Mouse (Mus musculus) forebrain, embryonic 16.5 days (tissue): ENCODE measurements around the gene Fmnl1. TPM values are rescaled to one million over a fixed set of nuclear protein-coding genes. Genes with fewer than 3 reads are reported as not detected.
A peak's percentile ranks its signal among the peaks of the same experiment; 100 is the strongest.

Experiments
- ATAC-seq: fragments of 200-750 bp; cut with Nextera tagmentation; 2 replicates; pipeline ENCODE4 v1.8.0; 2017; ENCODE audit warnings: mild to moderate bottlenecking, moderate library complexity
- H3K27ac ChIP-seq: fragments of 300-500 bp; sonication (generic); 2 replicates; pipeline ENCODE4 v1.5.1; 2014; ENCODE audit warnings: low read length, control low read depth
- H3K27me3 ChIP-seq: fragments of 300-500 bp; sonication (generic); replicated peaks from 2 replicates; pipeline ENCODE4 v1.6.1; 2014; ENCODE audit warnings: low read length; ENCODE audit not compliant: control insufficient read depth, insufficient read depth
- H3K36me3 ChIP-seq: fragments of 300-500 bp; sonication (generic); 2 replicates; pipeline ENCODE4 v1.6.1; 2014; ENCODE audit not compliant: control insufficient read depth, insufficient read depth
- H3K4me1 ChIP-seq: fragments of 300-500 bp; sonication (generic); replicated peaks from 2 replicates; pipeline ENCODE4 v1.6.1; 2014; ENCODE audit warnings: low read length; ENCODE audit not compliant: control insufficient read depth, insufficient read depth
- H3K4me2 ChIP-seq: fragments of 300-500 bp; sonication (generic); 2 replicates; pipeline ENCODE4 v1.6.1; 2014; ENCODE audit warnings: mild to moderate bottlenecking, low read length, control low read depth
- H3K4me3 ChIP-seq: fragments of 300-500 bp; sonication (generic); replicated peaks from 2 replicates; pipeline ENCODE4 v1.5.1; 2014; ENCODE audit warnings: mild to moderate bottlenecking, low read length, control low read depth
- H3K9ac ChIP-seq: fragments of 300-500 bp; sonication (generic); replicated peaks from 2 replicates; pipeline ENCODE4 v1.6.1; 2014; ENCODE audit warnings: low read depth, low read length, control low read depth
- H3K9me3 ChIP-seq: fragments of 300-500 bp; sonication (generic); 2 replicates; pipeline ENCODE4 v1.6.1; 2016; ENCODE audit warnings: low read length; ENCODE audit not compliant: control insufficient read depth
- WGBS: fragments of 180-500 bp; shearing (Covaris S2); extraction: QIAGEN DNeasy Blood & Tissue Kit; methylation state at CpG from one replicate; pipeline ENCODE4 v1.1.7; 2014; 5-methylcytosine and 5-hydroxymethylcytosine counted together
- polyA plus RNA-seq: library from polyadenylated mRNA; unstranded; fragments of >200 nt; fragmentation: Nextera tagmentation; extraction: Ambion mirVana; gene quantifications from 2 replicates; pipeline ENCODE4 v1.2.1, GENCODE M21; 2015

The Fmnl1 gene
- polyA plus RNA-seq, 1 experiment from 2014 or later: 6.7 TPM

GRCm38 (mm10) chr11:103158621-103159478 lies 12.1 kb upstream of the Fmnl1 start:
- Histone ChIP-seq H3K9me3 (no peaks in the 10 kb centered on the region), H3K27me3 (no peaks in the 10 kb centered on the region), H3K4me3 (peak overlapping the region; percentile 23), H3K36me3 (no peaks in the 10 kb centered on the region), H3K4me2 (peak overlapping the region; percentile 50), H3K4me1 (peaks cover 8% of the 10 kb centered on the region), H3K27ac (no peak overlapping the region), H3K9ac (0 out of 2 replicates have a peak overlapping the region, but pooled peaks have one; percentile 29)
- under 1% methylated on average over 25 of the region's 25 CpGs for WGBS
- ATAC-seq: peak; percentile 91

DNA sequence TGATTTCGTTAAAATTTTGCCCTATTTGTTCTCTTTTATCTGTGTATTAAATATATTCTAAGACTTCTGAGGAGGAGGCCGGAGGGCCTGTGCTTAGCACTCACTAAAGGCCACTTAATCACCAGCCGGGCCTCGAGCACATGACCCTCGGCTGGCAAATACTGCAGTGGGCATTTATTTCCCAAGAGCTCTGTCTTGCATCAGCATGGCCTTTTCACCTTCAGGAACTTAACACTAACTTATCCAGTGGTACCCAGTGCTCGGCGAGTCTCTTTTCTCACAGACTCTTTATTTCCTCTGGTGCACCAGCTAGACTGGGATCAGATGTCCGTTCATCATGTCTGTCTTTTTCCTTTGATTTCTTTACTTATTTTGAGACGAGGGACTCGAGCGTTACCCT lies 10.2 kb upstream of the Fmnl1 start:
- no peak overlapping the region for H3K27ac ChIP-seq
- no peaks in the 10 kb centered on the region for H3K9me3 ChIP-seq
- H3K9ac ChIP-seq: no peak overlapping the region
- no peak overlapping the region for H3K4me2 ChIP-seq
- H3K27me3 ChIP-seq: no peaks in the 10 kb centered on the region
- H3K4me1 ChIP-seq: peaks cover 8% of the 10 kb centered on the region
- WGBS: 93% methylated on average over 11 of the region's 11 CpGs
- H3K36me3 ChIP-seq: no peaks in the 10 kb centered on the region
- no peak overlapping the region for H3K4me3 ChIP-seq
- ATAC-seq: no peak

- no peak overlapping the region for H3K4me2 ChIP-seq
- 82% methylated on average over 7 of the region's 7 CpGs for WGBS
These were observed 9.5 kb upstream of the Fmnl1 start for GRCm38 (mm10) chr11:103161449-103161848.

DNA sequence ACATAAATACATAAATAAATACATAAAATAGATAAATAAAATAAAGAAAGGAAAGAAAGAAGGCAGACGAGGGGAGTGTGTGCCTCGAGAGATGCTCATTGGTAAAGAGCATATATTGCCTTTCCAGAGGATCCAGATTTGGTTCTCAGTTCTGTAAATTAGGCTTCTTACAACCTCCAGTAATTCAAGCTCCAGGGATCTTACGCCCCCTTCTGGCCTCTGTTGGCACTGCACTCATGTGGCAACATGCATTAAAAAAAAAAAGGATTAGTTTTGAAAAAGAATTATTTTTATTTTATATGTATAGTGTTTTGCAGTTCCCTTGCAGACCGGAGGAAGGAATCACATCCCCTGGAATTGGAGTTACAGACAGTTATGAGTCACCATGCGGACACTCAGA lies 8.8 kb upstream of the Fmnl1 start:
- Histone ChIP-seq H3K4me3 (no peak overlapping the region), H3K4me1 (peaks cover 8% of the 10 kb centered on the region), H3K9ac (no peak overlapping the region), H3K27ac (no peak overlapping the region), H3K36me3 (no peaks in the 10 kb centered on the region), H3K4me2 (no peak overlapping the region), H3K27me3 (no peaks in the 10 kb centered on the region), H3K9me3 (no peaks in the 10 kb centered on the region)
- ATAC-seq: no peak
- WGBS: 90% methylated on average over 5 of the region's 5 CpGs

More at GRCm38 (mm10) chr11:103161449-103161848, 9.5 kb upstream of the Fmnl1 start:
- Histone ChIP-seq H3K4me1 (peaks cover 8% of the 10 kb centered on the region), H3K9me3 (no peaks in the 10 kb centered on the region), H3K36me3 (no peaks in the 10 kb centered on the region), H3K9ac (no peak overlapping the region), H3K27ac (no peak overlapping the region), H3K27me3 (no peaks in the 10 kb centered on the region), H3K4me3 (no peak overlapping the region)
- ATAC-seq: no peak

- Histone ChIP-seq H3K36me3 (no peaks in the 10 kb centered on the region), H3K9ac (no peak overlapping the region), H3K4me1 (0 out of 2 replicates have a peak, but pooled peaks cover 3% of the 10 kb centered on the region), H3K27ac (no peak overlapping the region), H3K27me3 (no peaks in the 10 kb centered on the region; the same call in 1 of the 2 replicates), H3K9me3 (no peaks in the 10 kb centered on the region), H3K4me3 (no peak overlapping the region), H3K4me2 (no peak overlapping the region)
- 37% methylated on average over 10 of the region's 10 CpGs for WGBS
- no peak for ATAC-seq
These were observed 6.5 kb upstream of the Fmnl1 start for GRCm38 (mm10) chr11:103164391-103164790.

GRCm38 (mm10) chr11:103168690-103169390 lies 2.1 kb upstream of the Fmnl1 start:
- no peaks in the 10 kb centered on the region for H3K9me3 ChIP-seq
- no peak overlapping the region for H3K4me2 ChIP-seq
- WGBS: 26% methylated on average over 9 of the region's 9 CpGs
- no peak overlapping the region for H3K4me3 ChIP-seq
- H3K27ac ChIP-seq: no peak overlapping the region
- no peaks in the 10 kb centered on the region for H3K36me3 ChIP-seq
- no peak overlapping the region for H3K9ac ChIP-seq
- peaks cover 17% of the 10 kb centered on the region for H3K4me1 ChIP-seq
- H3K27me3 ChIP-seq: peaks cover 12% of the 10 kb centered on the region; the same call in 1 of the 2 replicates
- ATAC-seq: no peak

DNA sequence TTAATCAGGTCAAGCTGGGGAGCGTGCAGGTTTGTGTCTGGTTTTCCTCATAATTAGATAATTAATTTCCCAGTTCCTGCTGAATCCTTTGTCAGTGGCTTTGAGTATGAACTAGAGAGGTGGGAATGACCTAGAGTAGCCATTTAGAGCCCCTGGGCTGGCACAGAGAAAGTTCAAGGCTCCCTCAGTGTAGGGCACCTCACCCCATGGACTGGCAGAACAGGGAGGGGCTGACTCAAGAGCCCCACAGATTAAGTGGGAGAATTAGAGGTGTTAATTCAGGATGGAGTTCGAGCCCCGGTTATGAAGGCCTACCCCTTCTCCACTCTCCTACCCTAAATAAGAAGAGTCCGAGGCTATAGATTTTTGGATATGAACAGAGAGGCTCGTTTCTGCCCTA lies 1.2 kb upstream of the Fmnl1 start:
- Histone ChIP-seq H3K36me3 (no peaks in the 10 kb centered on the region), H3K27ac (no peak overlapping the region), H3K27me3 (peaks cover 12% of the 10 kb centered on the region; the same call in 1 of the 2 replicates), H3K4me2 (peak overlapping the region; percentile 85), H3K4me1 (peaks cover 17% of the 10 kb centered on the region), H3K4me3 (no peak overlapping the region), H3K9ac (no peak overlapping the region), H3K9me3 (no peaks in the 10 kb centered on the region)
- WGBS: 77% methylated on average over 5 of the region's 5 CpGs
- no peak for ATAC-seq

DNA sequence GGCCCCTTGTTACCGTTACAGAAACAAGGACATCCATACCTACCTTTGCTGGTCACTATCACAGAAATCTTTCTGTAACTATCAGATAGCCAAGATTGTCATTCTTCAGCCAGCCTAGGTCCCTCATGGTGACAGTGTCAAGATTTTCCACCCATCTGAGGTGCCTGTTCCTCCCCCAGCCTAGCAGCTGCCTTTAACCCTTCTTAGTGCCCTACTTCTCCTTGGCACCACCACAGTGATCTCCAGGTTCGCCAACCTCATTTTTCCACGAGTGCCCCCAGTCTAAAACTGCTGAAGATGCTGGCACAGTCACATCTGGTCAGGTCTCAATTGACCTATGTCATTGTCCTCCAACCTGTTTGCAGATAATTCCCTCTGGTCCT lies 805 bp upstream of the Fmnl1 start:
- 45% methylated on average over 3 of the region's 3 CpGs for WGBS
- 0 out of 2 replicates have a peak, but pooled peaks have one; percentile 5 for ATAC-seq
- peaks cover 17% of the 10 kb centered on the region for H3K4me1 ChIP-seq
- H3K4me2 ChIP-seq: peak overlapping the region; percentile 85
- H3K27me3 ChIP-seq: peaks cover 12% of the 10 kb centered on the region; the same call in 1 of the 2 replicates
- no peaks in the 10 kb centered on the region for H3K36me3 ChIP-seq
- H3K9me3 ChIP-seq: no peaks in the 10 kb centered on the region
- peak overlapping the region; percentile 70 for H3K4me3 ChIP-seq
- no peak overlapping the region for H3K27ac ChIP-seq
- peak overlapping the region; percentile 71 for H3K9ac ChIP-seq

- H3K9ac ChIP-seq: peak overlapping the region; percentile 71
- no peak overlapping the region; the same call in 1 of the 2 replicates for H3K27ac ChIP-seq
- no peaks in the 10 kb centered on the region for H3K36me3 ChIP-seq
- peak overlapping the region; percentile 70 for H3K4me3 ChIP-seq
- peak overlapping the region; percentile 85 for H3K4me2 ChIP-seq
- no peaks in the 10 kb centered on the region for H3K9me3 ChIP-seq
- peaks cover 12% of the 10 kb centered on the region; the same call in 1 of the 2 replicates for H3K27me3 ChIP-seq
- peaks cover 17% of the 10 kb centered on the region for H3K4me1 ChIP-seq
- no peak for ATAC-seq
- WGBS: 3% methylated on average over 23 of the region's 23 CpGs
These were observed 346 bp downstream of the Fmnl1 start for GRCm38 (mm10) chr11:103171286-103171620.
